Mouse (Mus musculus) megakaryocyte, adult 5-6 weeks (primary cell): ENCODE measurements around the gene Armh4. TPM values are rescaled to one million over a fixed set of nuclear protein-coding genes. Genes with fewer than 3 reads are reported as not detected.
"Not testable (repeated sequence)": the region's sequence is repeated elsewhere in the genome, so short reads cannot be mapped to it uniquely, and the experiment has no call there.

Experiments
- ATAC-seq: 2 replicates; pipeline ENCODE4 v1.8.0; 2016; ENCODE audit warnings: mild to moderate bottlenecking, inconsistent platforms; ENCODE audit not compliant: poor library complexity, severe bottlenecking
- total RNA-seq, 2 experiments: library from RNA; stranded (forward) in 1 of 2; stranded (reverse) in 1 of 2; fragments of 153-499, 151-499 nt in 1 of 2; fragments of 221-1000, 200-1000 nt in 1 of 2; gene quantifications; 2 replicates each; pipeline versions ENCODE4 v1.2.3 to v1.2.4; 2015 to 2017

Armh4 gene
- total RNA-seq (2015) (not detected in 2 replicates), total RNA-seq (2017) (not detected in 2 replicates)

DNA sequence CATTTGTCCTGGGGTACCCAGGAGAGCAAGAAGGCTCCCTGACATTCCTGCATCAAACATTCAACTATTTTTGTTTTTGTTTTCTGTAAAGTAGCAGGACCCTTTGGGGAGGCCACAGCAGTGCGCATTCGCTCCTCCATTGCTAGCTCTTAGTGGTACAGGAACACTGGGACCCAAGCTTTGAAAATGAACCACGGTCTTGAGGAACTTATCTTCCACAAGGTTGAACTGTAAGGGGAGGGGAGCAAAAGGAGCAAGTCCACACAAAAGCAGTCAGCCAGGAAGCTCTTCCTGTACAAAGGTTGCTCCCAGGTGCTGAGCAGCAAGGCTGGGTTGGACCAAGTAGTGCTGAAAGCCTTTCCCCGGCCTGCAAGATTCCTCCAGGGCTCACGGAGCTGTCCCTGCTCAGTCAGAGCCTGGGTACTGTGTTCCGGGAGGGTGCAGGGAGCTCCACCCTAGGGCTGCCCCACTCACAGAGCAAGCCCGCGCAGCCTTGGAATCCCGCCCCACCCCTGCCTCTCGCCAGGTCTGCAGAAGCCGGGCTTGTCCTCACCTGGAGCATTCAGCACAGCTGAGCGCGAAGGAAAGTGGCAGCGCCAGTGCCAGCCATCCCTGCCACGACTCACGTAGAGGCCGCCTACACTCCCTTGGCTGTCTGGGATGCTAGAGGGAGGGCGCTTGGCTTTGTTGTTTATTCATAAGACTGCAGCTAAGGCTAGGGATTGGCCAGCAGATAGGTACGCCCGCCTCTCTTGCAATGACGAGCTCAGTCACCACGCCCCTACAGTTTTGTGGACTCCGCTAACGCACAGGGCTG lies at the start of gene Armh4:
Gene Armh4 (minus strand): TSS at position 669 of the 817 bp plus-strand sequence.
- ATAC-seq = peak; percentile 12; the same call in 1 of the 2 replicates

DNA sequence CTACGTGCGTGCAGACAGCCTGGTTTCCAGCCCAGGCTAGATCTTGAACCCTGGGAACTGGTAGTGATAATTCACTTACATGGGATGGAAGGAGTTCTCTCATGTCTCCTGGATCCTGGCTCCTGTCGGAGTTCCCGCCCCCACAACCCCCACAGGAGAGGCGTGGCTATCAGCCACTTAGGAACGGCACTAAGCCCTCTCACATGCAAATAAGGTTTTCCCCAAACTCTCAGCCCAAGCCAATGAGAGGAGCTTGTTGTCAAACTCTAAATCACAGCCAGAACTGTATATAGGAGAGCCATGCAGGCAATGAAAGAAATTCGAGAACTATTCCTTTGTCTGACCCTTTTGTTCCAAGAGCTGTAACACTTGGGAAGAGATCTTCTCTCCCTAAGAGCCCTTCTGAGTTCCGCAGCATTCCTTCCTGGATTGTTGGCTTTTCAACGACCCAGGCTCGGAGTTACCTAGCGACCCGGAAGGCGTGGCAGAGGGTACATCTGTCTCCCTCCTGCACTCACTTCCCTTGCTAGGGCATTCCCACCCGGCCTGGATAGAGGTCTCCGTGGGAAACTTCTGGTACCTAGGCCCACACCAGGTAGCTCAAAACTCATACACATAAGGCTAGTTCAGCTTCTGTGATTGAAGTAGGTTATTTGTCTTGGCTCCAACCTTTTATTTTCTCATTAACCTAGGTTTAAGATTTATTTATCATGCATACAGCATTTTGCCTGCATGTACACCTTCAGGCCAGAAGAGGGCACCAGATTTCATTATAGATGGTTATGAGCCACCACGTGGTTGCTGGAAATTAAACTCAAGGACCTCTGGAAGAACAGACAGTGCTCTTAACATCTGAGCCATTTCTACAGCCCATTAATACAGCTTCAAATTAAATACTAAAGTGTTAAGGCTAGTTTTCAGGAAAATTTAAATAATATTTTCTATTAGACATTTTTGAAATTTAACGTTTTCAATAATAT lies 46.3 kb upstream of the Armh4 start:
- no peak for ATAC-seq

DNA sequence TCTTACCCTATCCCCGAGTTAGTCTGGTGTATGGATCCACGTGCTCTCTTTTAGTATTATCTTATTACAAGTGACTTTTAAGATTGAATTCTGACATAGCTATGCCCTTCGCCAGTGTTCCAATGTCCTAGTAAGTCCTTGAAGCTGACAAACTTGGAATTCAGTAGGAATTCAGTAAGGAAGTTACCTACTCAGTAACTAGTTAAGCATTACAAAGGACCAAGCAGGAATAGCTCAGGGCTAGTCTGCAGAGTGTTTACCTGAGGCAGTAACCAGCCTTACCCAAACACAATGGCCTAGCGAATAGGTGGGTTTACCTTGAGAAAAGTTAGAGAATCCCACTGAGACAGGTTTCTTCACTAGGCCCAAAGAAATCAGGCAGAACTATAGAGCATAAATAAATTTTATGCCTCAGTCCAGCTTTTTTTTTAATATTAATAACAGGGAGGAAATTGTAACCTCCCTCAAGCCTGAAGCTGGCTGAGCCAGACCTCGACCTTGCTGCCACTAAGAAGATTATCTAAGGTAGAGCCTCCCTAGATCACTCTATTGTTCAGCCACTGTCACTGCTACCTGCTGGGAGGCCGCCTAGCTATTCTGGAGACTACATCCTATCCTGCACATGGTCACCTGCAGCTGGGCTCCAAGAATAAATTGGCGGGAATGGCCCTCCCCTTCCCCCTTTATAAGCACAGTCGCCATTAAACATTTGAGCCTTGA lies 36.7 kb upstream of the Armh4 start:
- ATAC-seq = not testable (repeated sequence)

GRCm38 (mm10) chr14:49818713-49819208 lies 35.6 kb upstream of the Armh4 start:
- not testable (repeated sequence) for ATAC-seq

GRCm38 (mm10) chr14:49812966-49813365 lies 29.8 kb upstream of the Armh4 start:
- not testable (repeated sequence) for ATAC-seq

DNA sequence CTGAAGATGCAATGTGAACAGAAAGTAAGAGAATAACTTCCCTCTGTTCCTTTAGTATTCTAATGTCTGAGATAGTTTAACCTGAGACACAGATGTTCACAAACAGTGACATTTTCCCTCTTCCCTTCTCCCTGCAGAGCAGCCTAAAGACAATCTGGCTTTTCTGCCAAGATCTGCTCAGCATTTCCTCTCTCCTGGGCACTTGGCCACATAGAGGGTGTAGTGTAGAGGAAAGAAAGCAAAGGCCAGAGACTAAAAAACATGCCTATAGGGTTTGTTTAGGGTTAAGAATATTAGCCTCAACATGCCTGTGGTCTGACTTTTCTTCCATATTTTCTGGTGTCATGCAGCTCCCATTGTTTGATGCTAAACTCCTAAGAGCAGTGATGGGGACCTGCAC lies 21.9 kb upstream of the Armh4 start:
- not testable (repeated sequence) for ATAC-seq

DNA sequence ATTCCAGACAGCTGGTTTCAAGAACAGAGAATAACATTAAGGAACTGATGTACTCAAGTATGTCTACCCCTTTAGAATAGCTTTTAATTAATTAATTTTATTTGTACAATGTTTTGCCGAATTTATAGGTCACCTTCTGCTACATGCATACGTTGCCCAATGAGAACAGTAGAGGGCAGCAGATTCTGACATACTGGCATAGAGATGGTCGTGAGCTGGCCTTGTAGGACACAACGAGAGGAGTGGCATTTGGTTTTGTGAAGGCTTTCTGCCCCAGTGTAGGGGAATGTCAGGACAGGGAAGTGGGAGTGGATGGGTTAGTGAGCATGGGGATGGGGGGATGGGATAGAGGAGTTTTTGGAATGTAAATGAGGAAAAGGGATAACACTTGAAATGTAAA lies 18.3 kb upstream of the Armh4 start:
- ATAC-seq = no peak

DNA sequence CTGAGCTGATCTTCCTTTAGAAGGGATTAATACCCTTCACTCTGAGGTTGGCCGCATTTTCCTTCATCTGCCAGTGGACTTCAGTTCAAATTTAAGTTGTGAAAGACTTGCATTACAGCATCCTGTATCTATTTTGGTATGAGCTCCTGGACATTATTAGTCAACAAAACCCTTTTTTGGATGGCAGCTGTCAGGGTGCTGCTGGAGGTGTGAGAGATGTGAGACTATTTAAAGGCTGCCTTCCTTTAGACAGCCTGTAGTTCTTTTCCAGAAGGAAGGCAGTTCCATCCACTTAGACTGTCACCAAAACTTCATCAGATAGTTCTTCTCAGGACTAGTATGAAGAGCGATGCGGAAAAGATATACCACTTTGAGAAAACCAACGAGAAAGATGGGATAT lies 10.8 kb upstream of the Armh4 start:
- no peak for ATAC-seq

GRCm38 (mm10) chr14:49790542-49790941 lies 7.4 kb upstream of the Armh4 start:
- ATAC-seq = no peak

DNA sequence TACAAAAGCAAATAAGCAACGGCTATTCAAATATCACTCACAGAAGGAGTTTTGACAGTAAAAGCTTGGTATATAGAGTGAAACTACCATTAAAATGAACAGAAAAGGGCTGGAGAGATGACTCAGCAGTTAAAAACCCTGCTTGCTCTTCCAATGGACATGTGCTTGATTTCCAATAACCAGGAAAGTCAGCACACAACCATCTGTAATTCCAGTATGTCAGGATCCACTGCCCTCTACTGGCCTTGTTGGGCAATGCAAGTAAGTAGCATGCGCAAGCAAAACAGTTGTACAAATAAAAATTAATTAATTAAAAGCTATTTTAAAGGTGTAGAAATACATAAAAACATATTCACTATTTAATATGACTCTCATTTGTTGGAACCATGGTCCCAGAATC lies 2.6 kb upstream of the Armh4 start:
- ATAC-seq = no peak

DNA sequence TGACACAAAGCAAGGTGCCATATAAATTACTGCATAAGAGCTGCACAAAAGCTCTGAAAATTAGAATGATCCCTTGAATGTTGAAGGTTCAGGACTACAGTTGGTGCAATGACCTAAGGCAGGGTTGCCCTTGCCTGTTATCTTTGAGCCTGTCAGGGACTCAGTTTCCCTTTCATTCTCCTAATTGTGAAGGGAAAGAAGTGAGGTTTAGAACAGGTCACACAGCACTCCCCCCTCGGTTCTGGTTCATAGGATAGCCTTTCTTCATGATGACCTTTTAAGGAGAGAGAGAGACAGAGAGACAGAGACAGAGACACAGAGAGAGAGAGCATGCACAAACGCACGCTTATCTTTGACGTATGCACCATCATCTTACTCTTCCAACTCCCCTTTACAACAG lies 683 bp upstream of the Armh4 start:
- no peak for ATAC-seq

DNA sequence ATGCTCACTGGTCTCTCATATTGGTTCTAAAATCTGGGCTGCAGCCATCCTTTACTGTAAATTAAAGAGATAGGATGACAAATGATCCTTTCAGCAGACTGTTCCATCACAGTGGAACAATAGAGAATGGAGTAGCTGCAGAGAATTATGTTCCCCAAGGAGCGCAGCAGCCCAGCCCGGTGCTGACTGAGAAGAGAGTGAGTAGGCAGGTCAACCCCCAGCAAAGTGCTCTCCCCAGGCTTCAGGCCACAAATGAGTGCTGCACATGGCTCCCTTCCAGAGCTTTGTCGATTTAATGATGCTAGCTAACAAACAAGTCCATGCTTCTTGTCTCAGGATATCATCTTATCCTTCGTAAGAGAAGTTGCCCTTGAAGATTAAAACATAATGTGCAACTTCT lies 2.8 kb downstream of the Armh4 start:
- ATAC-seq = no peak

- not testable (repeated sequence) for ATAC-seq
These were observed 5.6 kb downstream of the Armh4 start for GRCm38 (mm10) chr14:49777539-49777938.

DNA sequence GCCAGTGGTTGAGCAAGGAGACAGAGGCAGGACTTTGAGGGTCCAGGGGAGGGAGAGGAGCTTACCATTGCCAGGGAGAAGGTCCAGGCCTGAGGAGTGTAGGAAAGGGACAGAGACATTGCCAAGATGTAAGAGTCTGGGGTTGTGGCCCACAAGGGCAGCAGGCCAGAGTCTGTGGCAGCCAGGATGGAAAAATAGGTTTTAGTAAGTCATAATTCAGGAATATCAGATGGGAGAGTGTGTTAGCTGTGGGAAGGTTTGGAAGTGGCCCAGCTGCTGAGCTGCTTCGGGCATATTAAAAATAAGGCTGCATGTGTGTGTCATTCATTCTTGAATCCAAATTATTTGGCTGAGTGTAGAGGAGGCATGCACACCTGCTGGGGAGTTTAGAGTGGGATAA lies 11.4 kb downstream of the Armh4 start:
- no peak for ATAC-seq

DNA sequence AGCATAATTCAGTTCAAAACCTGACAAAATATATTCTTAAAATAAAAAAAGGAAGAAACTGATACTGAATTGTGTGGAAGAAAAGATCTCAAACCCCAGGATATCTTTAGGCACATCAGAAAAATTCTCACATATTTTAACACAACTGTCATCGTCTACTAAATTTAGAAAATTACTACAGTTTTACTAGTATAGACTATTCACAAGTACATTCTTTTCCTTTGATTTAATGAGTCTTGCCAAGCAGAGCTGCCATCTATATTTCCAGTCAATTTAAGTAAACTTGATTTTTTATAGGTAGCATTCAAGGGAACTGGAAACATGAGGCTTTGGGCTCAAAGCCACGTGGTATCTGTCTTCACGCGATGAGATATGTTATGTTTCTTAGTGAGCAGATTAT lies 16.6 kb downstream of the Armh4 start:
- no peak for ATAC-seq

GRCm38 (mm10) chr14:49755845-49756244 lies 27.3 kb downstream of the Armh4 start:
- ATAC-seq = no peak

DNA sequence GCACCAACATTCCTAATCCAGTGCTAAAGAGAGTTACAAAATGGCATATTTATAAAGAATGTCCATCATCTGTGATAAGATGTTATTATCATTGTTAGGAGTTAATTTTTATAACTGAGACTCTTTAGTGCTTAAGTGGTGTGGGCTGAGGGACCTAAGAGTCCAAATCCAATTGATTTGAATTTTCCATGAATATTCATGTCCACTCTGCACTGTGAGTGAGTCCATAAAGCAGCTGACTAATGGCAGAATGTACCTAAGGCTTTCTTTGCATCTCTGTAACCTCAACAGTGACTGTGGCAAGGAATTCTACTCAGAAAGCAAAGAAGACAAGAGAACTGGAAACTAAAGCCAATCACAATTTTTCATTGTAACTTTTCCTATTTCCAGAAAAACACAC lies 30.6 kb downstream of the Armh4 start:
- no peak for ATAC-seq

GRCm38 (mm10) chr14:49745874-49746273 lies 37.3 kb downstream of the Armh4 start:
- ATAC-seq = no peak

GRCm38 (mm10) chr14:49743946-49744526 lies 39.1 kb downstream of the Armh4 start:
- ATAC-seq = no peak

DNA sequence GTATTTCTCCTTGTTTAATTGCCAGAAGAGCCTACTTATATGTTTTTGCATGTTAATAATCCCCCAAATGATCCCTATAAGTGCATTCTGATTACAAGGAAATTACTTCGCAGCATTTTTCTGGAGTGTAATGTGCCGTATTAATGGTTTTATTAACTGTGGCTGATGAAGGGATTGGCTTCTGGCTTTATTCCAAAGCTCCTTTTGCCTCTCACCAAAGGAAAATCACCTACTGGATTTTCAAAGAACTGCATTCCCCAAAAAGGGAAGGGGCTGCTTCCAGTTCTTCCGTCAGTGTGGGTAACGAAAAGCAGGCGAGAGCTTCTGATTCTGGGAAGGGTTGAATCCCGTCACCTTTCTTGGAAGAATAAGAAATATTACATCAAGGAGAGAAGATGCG lies 43.9 kb downstream of the Armh4 start:
- ATAC-seq = no peak
